Mouse (Mus musculus) brain, embryonic 18.5 days (tissue): ENCODE results near the gene Trpv2.

ENCODE experiments used
- DNase-seq: peaks from one replicate; pipeline ENCODE4 v3.0.0-alpha.2; 2012; ENCODE audit warnings: low read depth, low spot score

Trpv2 gene

DNA sequence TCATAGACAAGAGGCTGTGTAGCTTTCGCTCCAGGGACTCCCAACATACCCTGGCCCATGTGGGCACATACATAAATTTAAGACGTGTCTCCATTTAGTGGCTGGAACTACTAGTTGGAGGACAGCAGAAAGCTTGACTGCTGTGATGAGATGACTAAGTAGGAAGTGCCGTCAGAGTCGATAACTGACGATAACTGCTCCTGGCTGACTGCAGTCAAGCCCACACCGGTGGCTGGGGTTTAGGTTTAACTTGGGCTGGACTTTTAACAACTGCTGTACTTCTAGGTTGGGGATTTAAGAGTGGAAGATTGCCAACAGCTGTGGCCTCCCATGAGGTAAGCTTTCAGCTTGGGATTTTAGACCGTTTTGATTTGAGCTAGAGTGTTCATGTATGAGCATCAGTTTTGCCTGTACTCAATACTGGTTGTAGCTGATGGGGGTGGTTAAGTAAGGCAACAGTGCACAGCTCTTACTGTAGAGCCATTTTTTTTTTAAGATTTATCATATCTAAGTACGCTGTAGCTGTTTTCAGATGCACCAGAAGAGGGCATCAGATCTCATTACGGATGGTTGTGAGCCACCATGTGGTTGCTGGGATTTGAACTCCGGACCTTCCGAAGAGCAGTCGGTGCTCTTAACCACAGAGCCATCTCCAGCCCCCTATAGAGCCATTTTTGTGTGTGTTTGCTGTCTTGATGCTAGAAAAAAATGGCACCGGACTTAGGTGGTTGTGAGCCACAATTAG is 29.2 kb downstream of the Trpv2 start:
- DNase-seq: no peak

DNA sequence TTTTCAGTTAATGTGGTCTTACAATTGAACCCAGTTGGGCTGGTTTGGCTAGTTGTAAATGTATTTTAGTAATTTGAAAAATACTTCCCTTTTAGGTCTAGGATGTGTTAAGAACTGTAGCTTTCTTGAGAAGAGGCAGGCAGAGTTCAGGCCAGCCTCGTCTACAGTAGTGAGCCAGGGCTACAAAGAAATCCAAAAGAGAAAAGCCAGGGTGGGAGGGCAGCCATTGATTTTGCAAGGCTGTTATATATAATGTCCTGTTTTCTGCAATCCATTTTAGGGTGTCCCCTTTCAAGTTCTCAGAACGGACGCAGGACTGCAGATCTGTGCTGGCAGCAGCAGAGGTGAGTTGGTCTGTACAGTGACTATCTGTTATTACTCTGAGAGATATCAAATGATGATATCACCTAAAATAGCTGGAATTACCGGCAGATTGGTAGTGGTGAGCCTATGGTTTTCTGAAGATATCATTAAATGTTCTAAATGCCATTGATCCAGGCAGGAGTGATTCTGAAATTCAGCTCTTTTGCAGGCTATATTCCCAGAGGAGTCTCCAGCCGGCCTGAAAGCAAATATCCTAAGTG is 29.9 kb downstream of the Trpv2 start:
- DNase-seq: no peak

DNA sequence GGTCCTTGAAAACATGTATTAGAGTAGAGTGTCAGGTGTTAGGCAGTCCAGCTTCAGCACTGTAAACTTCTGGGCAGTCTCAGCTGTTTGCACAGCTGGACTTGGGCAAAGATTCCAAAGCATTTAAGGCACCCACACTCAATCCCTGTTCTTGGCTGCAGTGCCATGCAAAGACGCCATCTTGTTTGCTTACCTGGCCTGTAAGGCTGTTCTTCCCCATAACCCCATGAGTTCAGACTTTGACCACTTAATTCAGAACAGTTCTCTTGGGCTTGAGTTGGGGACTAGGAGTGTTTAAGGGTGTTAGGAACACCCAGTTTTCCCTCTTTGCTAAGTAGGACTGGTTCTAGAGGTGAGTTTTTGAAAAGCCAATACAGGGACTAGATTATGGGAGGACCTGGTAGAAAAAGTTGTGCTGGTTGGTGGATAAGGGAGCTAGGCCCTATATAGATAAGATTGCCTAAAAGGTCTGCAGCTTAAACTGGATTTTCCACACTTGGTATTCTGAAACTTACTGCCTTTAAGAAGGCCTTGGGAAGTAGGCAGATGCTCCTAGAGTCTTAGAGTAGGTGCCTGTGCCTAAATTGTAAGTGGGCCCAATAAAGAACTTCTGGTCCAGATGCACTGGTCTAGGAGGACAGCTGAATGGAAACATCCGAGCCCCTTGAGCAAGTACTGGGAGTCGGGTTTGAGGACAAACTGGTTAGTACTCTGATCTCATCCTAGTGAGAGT is 30.8 kb downstream of the Trpv2 start:
- no peak for DNase-seq

DNA sequence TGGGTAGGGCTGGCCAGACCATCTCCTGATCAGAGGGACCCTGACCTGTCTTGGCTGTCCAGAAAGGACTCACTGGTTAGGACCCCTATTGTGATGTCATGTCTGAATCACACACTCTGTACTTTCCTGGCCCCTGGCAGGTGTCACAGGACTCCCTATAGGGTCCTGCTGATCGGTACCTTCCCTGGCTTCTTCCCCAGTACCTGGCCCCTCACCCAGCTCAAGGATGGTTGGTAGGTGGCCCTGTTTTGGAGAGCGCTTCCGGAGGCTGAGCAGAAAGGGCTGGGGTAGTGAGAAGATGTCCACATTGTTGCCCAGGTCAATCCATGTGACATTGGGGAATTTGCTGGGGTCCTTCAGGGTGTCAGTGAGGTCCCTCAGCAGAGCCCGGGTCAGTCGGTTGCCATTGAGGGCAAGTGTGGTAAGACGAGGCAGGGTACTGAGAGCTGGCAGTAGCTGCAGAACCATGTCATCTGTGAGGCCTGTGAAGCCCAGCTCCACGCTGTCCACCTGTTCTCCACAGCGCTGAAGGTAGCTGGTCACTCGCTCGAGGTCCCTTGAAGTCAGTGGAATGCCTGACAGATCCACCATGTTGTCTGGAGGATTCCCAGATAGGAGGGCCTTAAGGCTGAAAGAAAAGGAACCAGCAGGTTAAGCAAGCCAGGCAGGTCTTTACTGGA is 31.5 kb downstream of the Trpv2 start:
- no peak for DNase-seq

DNA sequence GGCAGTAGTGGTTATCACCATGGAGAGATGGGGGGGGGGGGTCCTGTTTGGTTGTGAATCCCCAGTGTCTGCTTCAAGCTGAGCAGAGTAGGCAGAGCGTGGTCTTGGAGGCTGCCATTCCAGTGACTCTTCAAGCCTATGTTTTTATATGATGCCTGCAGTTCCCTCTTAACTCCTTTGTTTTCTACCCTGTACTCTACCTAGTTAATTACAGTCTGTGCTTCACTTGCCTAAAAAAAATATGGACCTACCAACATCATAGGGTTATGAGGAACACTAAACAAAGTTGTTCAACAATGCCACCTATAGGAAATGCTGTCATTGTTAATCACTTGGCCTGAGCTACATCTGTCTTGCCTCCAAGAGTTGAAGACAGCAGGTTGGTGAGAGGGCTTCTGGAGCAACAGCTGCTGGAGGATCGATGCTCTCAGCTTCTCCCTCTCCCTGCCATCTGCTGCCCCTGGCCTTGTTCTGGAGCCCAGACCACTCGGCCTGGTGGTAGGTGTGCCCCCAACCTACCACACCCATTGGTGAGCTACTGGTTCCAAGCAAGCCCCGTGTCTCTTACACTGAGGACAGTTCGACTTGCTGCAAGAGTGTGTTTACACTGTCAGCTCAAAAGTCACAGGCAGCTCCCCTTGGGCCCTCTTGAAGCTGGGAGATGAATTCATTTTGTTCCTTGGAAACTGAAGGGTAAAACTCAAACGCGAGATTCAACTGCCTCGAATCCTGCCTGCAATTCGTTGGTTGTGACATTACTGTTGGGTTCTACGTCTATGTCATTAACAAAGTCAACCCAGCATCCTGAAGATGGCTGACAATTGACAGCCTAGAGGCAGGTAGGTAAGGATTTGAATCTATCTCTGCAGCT is 32.2 kb downstream of the Trpv2 start:
- DNase-seq: no peak

DNA sequence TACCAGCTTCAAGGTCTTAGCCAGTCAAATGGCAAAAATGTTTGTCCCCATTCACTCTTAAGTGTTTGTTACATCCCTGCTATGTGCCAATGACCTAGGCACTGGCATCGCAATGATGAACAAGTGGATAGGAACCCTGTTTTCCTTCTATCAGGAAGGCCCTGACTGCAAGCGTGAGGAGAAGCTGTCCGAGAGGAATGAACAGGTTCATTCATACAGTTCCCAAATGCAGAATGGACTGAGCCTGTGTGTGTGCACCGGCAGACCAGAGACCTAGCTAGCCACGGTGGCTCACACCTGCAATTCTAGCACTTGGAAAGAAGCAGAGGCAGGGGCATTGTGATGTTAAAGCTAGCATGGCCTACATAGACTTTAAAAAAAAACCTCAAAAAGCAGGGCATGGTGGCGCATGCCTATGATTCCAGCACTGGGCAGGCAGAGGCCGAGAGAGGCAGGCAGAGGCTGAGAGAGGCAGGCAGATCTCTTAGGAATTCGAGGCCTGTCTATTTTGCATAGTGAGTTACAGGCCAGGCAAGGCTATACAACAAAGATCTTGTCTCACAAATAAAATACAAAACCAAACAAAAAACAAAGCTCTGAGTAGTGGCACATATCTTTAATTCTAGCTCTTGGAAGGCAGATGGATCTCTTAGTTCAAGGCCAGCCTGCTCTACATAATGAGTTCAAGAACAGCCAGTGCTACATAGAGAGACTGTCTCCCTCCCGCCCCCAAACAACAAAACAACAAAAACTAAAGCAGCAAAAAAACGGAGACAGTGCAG is 33.1 kb downstream of the Trpv2 start:
- DNase-seq: no peak

DNA sequence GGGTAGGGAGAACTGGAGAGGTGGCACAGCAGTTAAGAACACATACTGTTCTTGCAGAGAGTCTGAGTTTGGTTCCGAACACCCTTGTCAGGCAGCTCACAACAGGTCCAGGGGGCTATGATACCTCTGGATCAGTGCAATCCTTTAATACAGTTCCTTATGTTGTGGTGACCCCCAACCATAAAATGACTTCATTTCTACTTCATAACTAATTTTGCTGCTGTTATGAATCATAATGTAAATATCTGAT is 33.6 kb downstream of the Trpv2 start:
- DNase-seq: no peak

DNA sequence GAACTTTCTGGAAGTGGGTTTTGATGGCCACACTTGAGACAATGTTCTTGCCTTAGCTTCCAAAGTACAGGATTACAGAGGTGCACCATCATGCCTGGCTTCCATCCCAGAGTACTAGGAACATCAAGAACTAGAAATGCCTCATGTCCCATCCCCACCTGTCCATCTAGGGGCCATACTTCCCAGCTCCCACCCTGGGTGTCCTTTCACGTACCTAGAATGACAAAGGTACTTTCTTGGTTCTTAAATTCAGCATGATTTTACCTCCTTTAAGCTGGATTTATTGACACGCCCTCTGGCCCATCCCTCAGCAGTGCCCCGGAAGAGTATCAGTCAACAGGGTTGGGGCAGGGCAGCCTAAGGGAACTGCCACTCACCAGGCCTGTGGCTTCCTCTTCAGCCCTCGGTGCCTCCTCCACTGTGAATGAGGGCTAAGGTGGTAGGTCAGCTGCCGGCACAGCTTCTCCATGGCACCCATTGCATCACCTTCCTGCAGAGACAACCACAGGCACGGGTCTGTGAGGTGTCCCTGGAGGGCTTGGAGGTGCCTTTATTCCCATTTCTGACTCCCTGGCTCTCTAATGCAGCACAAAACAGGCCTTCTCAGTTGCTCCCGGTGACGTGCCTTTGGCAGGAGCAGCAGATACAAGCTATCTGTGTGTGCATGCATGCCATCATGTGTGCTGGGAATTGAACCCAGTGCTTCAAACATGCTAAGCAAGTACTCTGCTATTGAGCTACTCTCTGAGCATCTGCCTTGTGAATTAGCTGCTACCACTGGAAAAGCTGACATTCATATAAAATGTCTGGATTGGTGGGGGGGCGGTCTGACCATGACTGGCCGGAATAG is 34.8 kb downstream of the Trpv2 start:
- DNase-seq: no peak

DNA sequence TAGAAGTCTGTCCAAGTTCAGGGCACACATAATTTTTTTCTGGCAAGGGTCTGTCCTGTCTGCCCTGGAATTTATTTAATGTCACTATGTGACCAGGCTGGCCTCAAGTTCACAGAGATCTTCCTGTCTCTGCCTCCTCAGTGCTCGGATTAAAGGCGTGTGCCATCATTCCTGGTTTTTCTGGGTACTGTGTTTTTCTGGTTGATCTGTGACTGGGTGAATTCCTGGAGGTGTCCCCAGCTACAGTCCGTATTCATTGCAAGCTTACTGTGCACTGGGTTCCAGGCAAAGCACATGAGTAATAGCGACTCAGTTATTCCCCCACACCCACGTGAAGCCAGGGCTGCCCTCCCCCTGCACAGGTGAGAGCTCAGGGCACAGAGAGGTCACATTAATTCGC is 36.0 kb downstream of the Trpv2 start:
- no peak for DNase-seq

DNA sequence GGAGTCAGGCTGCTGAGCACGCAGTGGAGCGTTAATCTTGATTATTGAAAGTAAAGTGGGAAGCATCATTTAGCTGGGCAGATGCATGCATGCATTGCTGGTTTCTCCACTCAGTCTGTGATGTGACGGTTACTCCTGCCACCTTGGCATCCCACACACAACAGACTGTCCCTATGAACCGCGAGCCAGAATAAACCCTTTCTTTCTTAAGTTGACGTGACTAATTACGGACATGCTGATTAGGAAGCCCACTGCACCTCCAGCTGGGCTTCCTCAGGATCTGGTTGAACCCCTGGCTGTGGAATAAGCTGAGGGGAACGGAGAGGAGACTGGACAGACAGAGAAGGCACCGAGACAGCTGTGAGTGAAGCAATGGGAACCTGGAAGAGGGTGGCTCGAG is 38.3 kb downstream of the Trpv2 start:
- DNase-seq: no peak

DNA sequence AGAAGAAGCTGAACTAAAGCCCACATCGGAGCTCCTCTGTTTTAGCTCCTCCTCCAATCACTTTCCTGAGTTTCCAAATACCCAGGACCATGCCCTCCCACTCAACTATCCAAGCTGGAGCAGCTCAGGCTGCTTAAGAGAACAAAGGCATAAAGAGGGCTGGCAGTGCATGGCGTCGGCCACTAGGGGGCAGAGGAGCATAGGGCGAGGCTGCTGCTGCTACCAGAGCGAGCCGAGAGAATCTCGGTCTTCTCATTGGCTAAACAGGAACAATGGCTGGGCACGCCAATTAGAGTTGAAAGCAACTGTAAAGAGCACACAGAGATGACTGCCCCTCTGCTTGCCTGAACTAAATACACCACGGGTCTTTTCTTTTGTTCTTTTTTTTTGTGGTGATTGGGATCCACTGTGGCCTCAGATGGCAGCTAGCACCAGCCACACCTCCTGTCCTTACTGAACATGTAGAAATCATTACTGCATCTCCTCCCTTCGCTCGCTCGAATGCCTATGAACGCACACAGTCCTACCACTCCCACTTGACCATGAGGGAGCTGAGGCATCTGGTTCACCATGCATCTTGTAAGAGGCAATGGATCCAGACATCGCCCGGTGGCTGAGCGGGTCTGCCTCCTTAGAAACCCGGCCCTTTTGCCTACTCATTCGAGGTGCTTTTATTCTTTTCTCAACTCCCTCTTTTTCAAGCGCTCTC is 39.5 kb downstream of the Trpv2 start:
- peak; percentile 91 for DNase-seq

DNA sequence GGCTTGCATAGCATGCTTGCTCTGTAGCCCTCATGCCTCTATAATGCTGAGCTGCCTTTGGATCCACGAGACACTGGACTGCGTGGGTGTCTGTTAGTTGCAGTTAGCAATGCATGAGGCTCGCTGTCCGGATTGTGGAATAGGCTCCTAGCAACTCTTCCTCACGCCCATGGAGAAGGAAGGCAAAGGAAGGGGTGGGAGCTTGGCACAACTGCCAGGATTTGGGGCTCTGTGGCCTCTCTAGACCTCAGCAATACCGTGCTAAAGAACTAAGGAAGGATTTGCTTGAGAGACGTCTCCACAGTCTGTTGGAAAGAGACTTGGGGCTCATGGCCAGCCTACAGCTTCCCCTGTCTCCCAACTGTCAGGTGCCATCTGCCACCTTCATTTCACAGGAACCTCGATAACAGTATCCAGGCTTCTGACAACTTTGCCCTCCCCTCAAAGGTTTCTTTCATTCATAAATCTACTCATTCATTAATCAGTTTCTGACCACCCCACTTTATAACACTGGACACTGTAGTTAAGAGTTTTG is 40.7 kb downstream of the Trpv2 start:
- no peak for DNase-seq

DNA sequence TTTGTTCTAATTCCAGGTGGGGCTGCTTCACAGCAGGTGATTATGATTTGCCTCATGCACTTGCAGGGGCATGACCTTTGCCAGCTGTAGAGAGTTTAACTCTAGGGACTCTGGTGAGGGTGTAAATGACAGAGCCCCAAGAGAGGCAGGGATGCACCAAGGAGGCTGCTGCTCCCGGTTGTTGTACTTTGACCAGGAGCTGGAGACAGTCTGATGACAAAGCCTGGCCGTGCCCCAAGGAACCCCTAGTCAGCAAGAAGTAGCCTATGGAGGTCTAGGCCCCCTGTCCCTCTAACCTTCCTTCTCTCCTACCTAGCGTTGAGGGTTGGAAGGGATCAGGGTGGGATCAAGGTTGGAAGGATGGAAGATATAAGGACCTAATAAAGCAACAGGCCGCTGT is 41.2 kb downstream of the Trpv2 start:
- no peak for DNase-seq

DNA sequence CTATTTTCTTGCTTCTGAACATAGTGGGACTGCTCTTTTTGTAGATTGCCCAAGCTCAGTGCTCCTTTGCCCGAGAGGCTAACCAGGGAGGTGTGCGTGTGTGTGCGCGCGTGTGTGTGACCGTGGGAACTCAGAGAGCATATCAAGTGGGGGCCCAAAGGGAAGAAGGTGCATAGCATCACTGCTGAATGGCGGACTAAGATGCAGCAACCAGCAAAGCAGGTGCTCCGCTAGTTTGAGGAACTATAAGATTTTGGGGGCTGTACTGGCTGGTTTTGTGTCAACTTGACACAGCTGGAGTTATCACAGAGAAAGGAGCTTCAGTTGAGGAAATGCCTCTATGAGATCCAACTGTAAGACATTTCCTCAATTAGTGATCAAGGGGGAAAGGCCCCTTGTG is 46.8 kb downstream of the Trpv2 start:
- DNase-seq: no peak

DNA sequence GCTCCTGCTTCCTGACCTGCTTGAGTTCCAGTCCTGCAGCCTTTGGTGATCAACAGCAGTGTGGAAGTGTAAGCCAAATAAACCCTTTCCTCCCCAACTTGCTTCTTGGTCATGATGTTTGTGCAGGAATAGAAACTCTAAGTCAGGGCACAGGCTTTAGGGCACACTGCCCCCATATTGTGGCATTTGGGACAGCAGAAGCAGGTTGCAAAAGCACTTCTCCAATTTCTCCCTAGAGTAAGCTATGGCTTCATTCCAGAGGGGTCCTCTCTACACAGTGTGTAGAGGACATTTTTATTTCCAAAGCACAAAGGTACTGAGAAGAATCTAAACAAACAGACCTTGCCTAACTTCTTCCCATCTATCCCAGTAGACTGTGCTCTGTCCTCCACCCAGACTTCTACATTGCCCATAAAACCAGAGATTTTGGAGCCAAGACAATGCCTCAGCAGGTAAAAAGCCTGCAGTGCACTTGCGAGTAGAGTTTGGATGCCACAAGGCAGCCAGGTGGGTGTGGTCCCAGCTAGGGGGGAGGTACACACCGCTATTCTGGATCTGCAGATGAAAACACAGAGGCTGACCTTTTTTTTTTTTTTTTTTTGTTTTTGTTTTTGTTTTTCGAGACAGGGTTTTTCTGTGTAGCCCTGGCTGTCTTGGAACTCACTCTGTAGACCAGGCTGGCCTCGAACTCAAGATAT is 47.4 kb downstream of the Trpv2 start:
- no peak for DNase-seq

DNA sequence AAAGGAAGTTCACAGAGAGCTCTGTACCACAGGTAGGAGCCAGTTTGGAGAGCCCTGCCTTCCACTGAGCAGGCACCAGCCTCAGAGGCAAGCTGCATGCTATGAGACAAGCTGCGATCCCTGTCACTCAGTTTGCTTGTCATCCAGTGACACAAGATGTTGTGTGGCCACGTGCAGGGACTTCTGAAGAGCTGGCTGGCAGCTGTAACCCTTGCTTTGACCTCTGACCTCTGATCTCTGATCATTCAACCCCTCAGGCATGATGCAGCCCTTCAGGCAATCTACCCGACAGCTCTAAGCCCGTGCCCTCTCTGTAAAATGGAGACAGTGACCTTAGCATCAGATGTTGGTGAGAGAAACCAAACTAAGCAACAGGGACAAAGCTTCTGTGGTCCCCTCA is 48.6 kb downstream of the Trpv2 start:
- no peak for DNase-seq

DNA sequence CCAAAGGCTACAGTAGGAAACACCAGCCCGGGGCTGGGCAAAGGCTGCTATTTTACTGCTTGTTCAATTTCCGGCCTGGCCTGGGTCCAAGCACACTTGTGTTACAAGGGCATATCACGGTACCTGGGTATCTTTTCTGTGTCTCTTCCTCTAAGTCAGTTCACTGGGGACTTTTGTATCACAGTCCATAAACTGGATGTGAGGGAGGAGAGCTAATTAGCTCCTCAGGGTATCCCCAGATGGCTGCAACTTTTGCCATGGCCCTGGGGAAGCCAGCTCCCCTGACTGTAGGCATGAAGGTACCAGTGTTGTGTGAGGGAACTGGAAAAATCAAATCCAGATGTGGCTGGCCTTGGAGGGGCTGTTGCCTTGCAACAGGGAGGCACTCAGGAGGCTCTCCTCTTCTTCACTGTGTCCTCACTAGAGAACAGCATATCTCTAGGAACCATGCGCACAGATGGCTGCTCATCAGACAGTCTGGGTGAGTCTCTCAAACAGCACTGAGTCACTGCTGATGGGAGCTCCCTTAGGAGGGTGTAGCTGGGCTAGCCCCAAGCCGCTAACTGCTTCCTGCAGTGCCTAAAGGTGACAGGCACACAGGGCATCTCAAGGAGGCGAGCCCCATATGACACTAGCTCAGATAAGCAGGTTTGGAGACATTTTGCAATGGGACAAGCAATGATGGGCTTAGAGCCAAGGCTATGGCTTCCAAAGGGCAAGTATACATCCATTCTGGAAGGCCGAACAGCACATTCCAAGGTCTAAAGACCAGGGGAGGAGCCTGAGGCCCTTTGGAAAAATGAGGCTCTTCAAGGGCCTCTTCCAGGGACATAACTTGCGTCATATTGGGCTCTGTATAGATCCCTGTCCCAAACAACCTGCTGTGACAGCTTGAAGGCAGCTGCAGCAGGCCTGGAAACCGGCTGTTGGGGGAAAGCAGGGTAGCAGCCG is 50.3 kb downstream of the Trpv2 start:
- DNase-seq: no peak
